ENCODE assay signal across 18 mouse cellular contexts in the genomic region with DNA sequence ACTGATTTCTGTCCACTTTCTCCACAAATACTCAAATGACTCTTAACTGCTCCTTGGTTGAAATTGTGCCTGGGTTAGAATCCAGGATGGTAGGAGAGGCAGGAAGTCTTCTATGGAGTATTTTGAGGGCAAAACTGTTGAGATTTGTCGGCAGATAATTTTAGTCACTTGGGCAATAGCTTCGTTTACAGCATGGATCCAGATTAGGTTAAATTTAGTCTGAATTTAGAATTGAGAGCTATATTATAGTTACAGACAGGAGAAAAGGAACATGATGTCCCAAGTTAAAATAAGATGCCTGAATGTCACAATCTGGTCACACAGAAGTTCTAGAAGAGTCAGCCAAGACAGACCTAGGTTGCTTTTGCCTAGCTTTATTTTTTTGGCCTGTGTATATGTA.
"Had no signal": no experiment of that assay in that cellular context is flagged by ENCODE, and none has a peak within 500 bp of the region (broad histone marks: within the 10 kb centered on the region; RNA-seq: fewer than 3 reads in every experiment).

No protein-coding gene starts in this region.

- DNase-seq: lung, adult 2 months; lung, postnatal 10 days; lung, postnatal 4 days; midbrain, embryonic 14.5 days; retina, postnatal 1 day; right cerebral cortex, adult 18-20 months; right cerebral cortex, postnatal 25 days; right cerebral cortex, postnatal 4 days; spleen, adult 18-20 months; thymus, adult 2 months; thymus, postnatal 25 days; thymus, postnatal 4 days had no signal

- H3K27ac ChIP-seq: lung, embryonic 15.5 days; midbrain, embryonic 10.5 days; midbrain, embryonic 12.5 days; neural tube, embryonic 13.5 days; neural tube, embryonic 15.5 days had no signal

- H3K4me3 ChIP-seq: lung, embryonic 15.5 days; midbrain, embryonic 10.5 days; midbrain, embryonic 12.5 days; myocyte; neural tube, embryonic 13.5 days; neural tube, embryonic 15.5 days had no signal
